Mouse (Mus musculus) E14TG2a.4 (cell line): ENCODE results near the gene H2-Oa.

ENCODE experiments used
- CTCF ChIP-seq: conservative IDR thresholded peaks from 2 replicates; pipeline ENCODE4 v1.5.1; 2014; ENCODE audit warnings: low read length
- NANOG ChIP-seq: IDR thresholded peaks from 2 replicates; pipeline ENCODE4 v1.6.1; 2014; ENCODE audit warnings: borderline replicate concordance, low read length, mixed read lengths
- POU5F1 ChIP-seq: IDR thresholded peaks from 2 replicates; pipeline ENCODE4 v1.6.1; 2014; ENCODE audit warnings: low read length, borderline replicate concordance

- TF ChIP-seq CTCF = no peak
- TF ChIP-seq NANOG = no peak
- TF ChIP-seq POU5F1 = no peak
Measured at GRCm38 (mm10) chr17:34120180-34120723, 28.1 kb downstream of the H2-Oa start.
